Mouse (Mus musculus) gastrocnemius, postnatal 10 days (tissue): ENCODE data around the gene Olfr1209. TPM values are rescaled to one million over a fixed set of nuclear protein-coding genes. Genes with fewer than 3 reads are reported as not detected.

Experiments
- DNase-seq: peaks from one replicate; pipeline ENCODE4 v3.0.0; 2021; ENCODE audit warnings: mixed read lengths
- long read RNA-seq, 2 experiments: library from polyadenylated mRNA; stranded (forward); transcript quantifications; one replicate each; pipeline ENCODE4 v2.0.0; 2021
- total RNA-seq, 2 experiments: library from RNA; stranded (reverse); gene quantifications; 2 replicates each; pipeline ENCODE4 v1.2.3; 2021

Olfr1209 gene
- not detected for total RNA-seq
- long read RNA-seq, experiment 1: 0 reads
- long read RNA-seq, experiment 2: 0 reads

DNA sequence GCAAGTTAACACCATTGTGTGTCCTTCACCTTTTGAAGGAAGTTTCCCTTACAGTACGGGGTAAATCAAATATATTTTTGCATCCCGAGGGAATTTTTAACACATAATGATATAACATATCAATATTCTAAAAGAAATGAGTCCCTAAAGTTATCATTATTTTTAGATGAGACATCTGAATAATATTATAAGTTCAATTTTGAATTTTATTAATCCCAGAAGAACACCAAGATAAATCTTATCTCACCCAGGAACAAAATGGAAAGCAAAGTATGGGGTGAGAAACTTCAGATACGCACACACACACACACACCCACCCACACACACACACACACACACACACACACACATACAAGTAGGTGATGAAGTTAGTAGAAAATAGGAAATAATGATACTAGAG lies at the start of gene Olfr1209:
Gene Olfr1209 (minus strand): TSS at position 101 of the 400 bp plus-strand sequence.
- no peak for DNase-seq

DNA sequence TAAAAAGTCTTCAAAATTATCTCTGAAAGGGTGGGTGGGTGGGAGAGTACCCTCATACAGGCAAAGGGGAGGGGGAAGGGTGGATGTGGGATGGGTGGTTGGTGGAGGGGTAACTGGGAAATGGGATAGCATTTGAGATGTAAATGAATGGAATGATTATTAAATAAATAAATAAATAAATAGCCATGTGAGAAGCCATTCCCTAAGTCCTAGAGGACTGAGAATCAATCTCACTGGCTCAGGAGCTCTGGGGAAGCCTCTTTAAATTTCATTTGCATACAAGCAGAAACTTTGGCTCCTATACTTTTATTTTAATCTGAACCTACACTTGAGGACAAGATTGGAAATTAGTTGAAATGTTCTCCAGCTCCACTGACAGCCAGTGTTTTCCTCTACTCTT lies 38.7 kb upstream of the Olfr1209 start, which contains the start of gene Olfr1212:
Gene Olfr1212 (plus strand): TSS at position 301 of the 400 bp plus-strand sequence.
- DNase-seq: no peak

DNA sequence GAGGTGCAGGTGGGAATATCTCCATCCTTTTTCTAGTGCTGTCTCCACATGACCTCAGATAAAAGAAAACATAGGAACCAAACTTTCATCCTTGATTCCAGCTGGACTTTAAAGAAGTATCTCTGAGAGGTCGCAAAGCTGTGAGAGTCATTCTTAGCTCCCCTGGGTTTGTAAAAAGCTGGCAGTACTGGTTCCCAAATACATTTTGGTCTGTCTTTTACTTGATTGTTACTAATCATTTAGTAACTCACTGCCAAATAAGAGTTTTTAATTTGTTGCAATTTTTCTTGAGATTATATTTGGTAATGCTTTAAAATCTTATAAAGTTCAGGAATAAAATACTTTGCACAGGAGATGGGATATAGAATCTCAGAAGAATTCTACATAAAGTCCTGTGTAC lies 23.1 kb upstream of the Olfr1209 start, which contains the start of gene Olfr1211:
Gene Olfr1211 (minus strand): TSS at position 101 of the 400 bp plus-strand sequence.
- DNase-seq: no peak

DNA sequence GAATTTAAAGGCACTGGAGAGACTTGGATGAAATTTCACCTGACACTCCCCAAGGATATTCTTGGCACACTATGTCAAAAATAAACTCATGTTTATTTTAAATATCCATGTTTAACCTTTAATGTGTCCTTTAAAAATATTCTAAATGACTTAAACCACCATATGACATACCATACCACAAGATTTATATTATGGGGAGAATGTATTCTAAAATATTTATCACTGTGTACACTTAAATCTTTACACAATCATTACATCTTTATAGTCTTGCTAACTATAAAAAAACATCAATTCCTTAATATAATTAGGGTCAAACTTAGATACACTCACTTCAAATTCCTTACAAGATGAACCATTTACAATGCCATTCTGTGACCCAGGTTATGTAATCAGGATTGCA lies 12.7 kb downstream of the Olfr1209 start, which contains the start of gene Olfr1208:
Gene Olfr1208 (minus strand): TSS at position 101 of the 400 bp plus-strand sequence.
- DNase-seq: no peak

DNA sequence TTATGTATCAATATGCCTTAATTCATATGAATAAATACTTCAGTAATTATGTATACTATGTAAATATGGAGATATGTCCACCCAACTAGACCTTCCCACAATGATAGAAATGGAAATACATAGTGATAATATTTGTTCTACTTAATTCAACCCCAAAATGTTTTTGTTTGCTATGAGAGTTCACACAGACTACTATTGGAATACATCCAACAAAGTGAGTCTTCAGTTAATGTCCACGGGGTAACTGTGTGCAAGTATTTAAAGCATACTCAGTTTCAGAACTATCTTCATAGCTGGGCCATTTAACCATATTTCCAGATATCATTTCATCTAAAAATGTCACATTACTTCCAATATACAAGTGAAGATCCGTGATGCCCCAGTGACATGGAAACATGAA lies 52.0 kb downstream of the Olfr1209 start, which contains the start of gene Olfr1206:
Gene Olfr1206 (plus strand): TSS at position 301 of the 400 bp plus-strand sequence.
- DNase-seq: no peak

Other genes starting within 250 kb of the Olfr1209 start
- gene Olfr1193, start 239.5 kb downstream of the Olfr1209 start, total RNA-seq: not detected
- not detected for gene Olfr1195, start 226.0 kb downstream of the Olfr1209 start, total RNA-seq
- gene Olfr1196, start 210.6 kb downstream of the Olfr1209 start, total RNA-seq: not detected
- gene Olfr1197, start 182.8 kb downstream of the Olfr1209 start, total RNA-seq: not detected
- not detected for gene Olfr1198, start 163.8 kb downstream of the Olfr1209 start, total RNA-seq
- not detected for gene Olfr1199, start 154.7 kb downstream of the Olfr1209 start, total RNA-seq
- gene Olfr1200, start 144.7 kb downstream of the Olfr1209 start, total RNA-seq: not detected
- gene Olfr1201, start 122.1 kb downstream of the Olfr1209 start, total RNA-seq: not detected
- not detected for gene Olfr1202, start 100.7 kb downstream of the Olfr1209 start, total RNA-seq
- gene Olfr1205, start 85.4 kb downstream of the Olfr1209 start, total RNA-seq: not detected
- not detected for gene Olfr1204, start 65.9 kb downstream of the Olfr1209 start, total RNA-seq
- not detected for gene Olfr1206, start 51.9 kb downstream of the Olfr1209 start, total RNA-seq
- gene Olfr1208, start 12.8 kb downstream of the Olfr1209 start, total RNA-seq: not detected
- not detected for gene Olfr1211, start 23.0 kb upstream of the Olfr1209 start, total RNA-seq
- gene Olfr1212, start 38.8 kb upstream of the Olfr1209 start, total RNA-seq: not detected
- not detected for gene Gm13762, start 65.1 kb upstream of the Olfr1209 start, total RNA-seq
- gene Olfr1214, start 77.5 kb upstream of the Olfr1209 start, total RNA-seq: not detected
- not detected for gene Olfr1215, start 91.8 kb upstream of the Olfr1209 start, total RNA-seq
- not detected for gene Olfr1216, start 103.2 kb upstream of the Olfr1209 start, total RNA-seq
- gene Olfr1217, start 116.9 kb upstream of the Olfr1209 start, total RNA-seq: not detected
- not detected for gene Olfr1218, start 146.0 kb upstream of the Olfr1209 start, total RNA-seq
- not detected for gene Olfr1219, start 168.4 kb upstream of the Olfr1209 start, total RNA-seq
- not detected for gene Olfr1220, start 191.7 kb upstream of the Olfr1209 start, total RNA-seq
- not detected for gene Olfr1221, start 202.1 kb upstream of the Olfr1209 start, total RNA-seq
- gene Olfr1222, start 217.9 kb upstream of the Olfr1209 start, total RNA-seq: not detected
- not detected for gene Olfr1223, start 236.4 kb upstream of the Olfr1209 start, total RNA-seq
- not detected for gene Olfr1224-ps1, start 248.9 kb upstream of the Olfr1209 start, total RNA-seq